In genomic region chr14:34553470-34553869, GRCm38 (mm10) we compare ENCODE assay signal across 31 mouse cellular contexts. TPM values are rescaled to one million over a fixed set of nuclear protein-coding genes. Genes with fewer than 3 reads are reported as not detected.
DNase-seq lines count a peak whose midpoint lies in the region; ATAC-seq and TF ChIP-seq lines count a peak whose summit lies in the region.
"Had no signal": no experiment of that assay in that cellular context is flagged by ENCODE, and none has a peak within 500 bp of the region (broad histone marks: within the 10 kb centered on the region; RNA-seq: fewer than 3 reads in every experiment).

No protein-coding gene starts in this region.

- peak overlapping the region; percentile 64 for H3K27ac ChIP-seq in gastrocnemius, adult 2 months
- 0 out of 2 replicates have a peak overlapping the region, but pooled peaks have one; percentile 1 for H3K27ac ChIP-seq in heart, embryonic 10.5 days
- peak overlapping the region; percentile 44 for H3K27ac ChIP-seq in heart, embryonic 15.5 days
- H3K27ac ChIP-seq: embryonic facial prominence, embryonic 10.5 days; embryonic facial prominence, embryonic 13.5 days; forebrain, embryonic 12.5 days; forebrain, embryonic 15.5 days; hindbrain, embryonic 14.5 days; hindbrain, postnatal 0 days had no signal

- no peaks in the 10 kb centered on the region for H3K27me3 ChIP-seq in heart, embryonic 10.5 days (ENCODE audit: insufficient read depth, poor library complexity, severe bottlenecking)
- no peaks in the 10 kb centered on the region for H3K27me3 ChIP-seq in heart, embryonic 15.5 days
- H3K27me3 ChIP-seq: forebrain, embryonic 15.5 days had no signal

- intact Hi-C loops in gastrocnemius, adult 2 months (cut with DNase I) = no loop called here
- intact Hi-C loops in heart, postnatal 10 days (cut with DNase I) = loop anchor here (10.0 kb wide), 1 partner anchor 279 kb away; no protein-coding TSS in a partner anchor
- intact Hi-C loops in heart, postnatal 36 days (cut with DNase I) = loop anchor here (5.0 kb wide), 1 partner anchor 471 kb away; no protein-coding TSS in a partner anchor

- no peaks in the 10 kb centered on the region for H3K9me3 ChIP-seq in heart, embryonic 10.5 days
- H3K9me3 ChIP-seq in heart, embryonic 15.5 days (replicated peaks) = no peaks in the 10 kb centered on the region
- H3K9me3 ChIP-seq: embryonic facial prominence, embryonic 10.5 days; embryonic facial prominence, embryonic 13.5 days; forebrain, embryonic 12.5 days; forebrain, embryonic 15.5 days had no signal

- H3K36me3 ChIP-seq in heart, embryonic 10.5 days = peaks cover 69% of the 10 kb centered on the region
- peaks cover 46% of the 10 kb centered on the region; the same call in 1 of the 2 replicates for H3K36me3 ChIP-seq in heart, embryonic 15.5 days
- H3K36me3 ChIP-seq: embryonic facial prominence, embryonic 10.5 days; embryonic facial prominence, embryonic 13.5 days; forebrain, embryonic 12.5 days; forebrain, embryonic 15.5 days had no signal

- H3K4me3 ChIP-seq in gastrocnemius, adult 2 months = no peak overlapping the region
- H3K4me3 ChIP-seq in heart, embryonic 10.5 days = no peak overlapping the region
- H3K4me3 ChIP-seq in heart, embryonic 15.5 days = no peak overlapping the region
- H3K4me3 ChIP-seq: embryonic facial prominence, embryonic 10.5 days; embryonic facial prominence, embryonic 13.5 days; erythroblast, embryonic 14.5 days; forebrain, embryonic 12.5 days; forebrain, embryonic 15.5 days had no signal

- H3K4me2 ChIP-seq in heart, embryonic 15.5 days = no peak overlapping the region
- H3K4me2 ChIP-seq: embryonic facial prominence, embryonic 13.5 days; forebrain, embryonic 12.5 days; forebrain, embryonic 15.5 days; hindbrain, embryonic 14.5 days had no signal

- WGBS in heart, embryonic 10.5 days = 73% methylated on average over 6 of the region's 6 CpGs
- 63% methylated on average over 6 of the region's 6 CpGs for WGBS in heart, embryonic 15.5 days

- TF ChIP-seq CTCF in gastrocnemius, adult 2 months (IDR thresholded peaks at IDR 0.05) = no peak

- ATAC-seq in heart, embryonic 15.5 days (replicated peaks; ENCODE audit: insufficient number of reproducible peaks, insufficient read depth, low FRiP score, low read depth) = no peak
- ATAC-seq: activated CD4-positive, CD25-positive, alpha-beta regulatory T cell, adult 4 months; forebrain, embryonic 15.5 days; hindbrain, postnatal 0 days; inflammation-experienced regulatory T-cells, adult 6 months; intestine, embryonic 16.5 days had no signal

- no peak overlapping the region for H3K9ac ChIP-seq in heart, embryonic 15.5 days
- H3K9ac ChIP-seq: embryonic facial prominence, embryonic 13.5 days; forebrain, embryonic 12.5 days; forebrain, embryonic 15.5 days; hindbrain, embryonic 14.5 days had no signal

- H3K4me1 ChIP-seq in heart, embryonic 10.5 days = peaks cover 40% of the 10 kb centered on the region
- H3K4me1 ChIP-seq in heart, embryonic 15.5 days (replicated peaks) = peaks cover 54% of the 10 kb centered on the region

- no peak for DNase-seq in gastrocnemius, adult 2 months
- no peak for DNase-seq in gastrocnemius, adult 8-10 months (ENCODE audit: low spot score in 2 of 2)
- no peak for DNase-seq in heart, embryonic 10.5 days (ENCODE audit: low spot score)
- no peak for DNase-seq in heart, postnatal 10 days
- DNase-seq in heart, postnatal 36 days = no peak
- DNase-seq: cerebellum, adult 11-12 months; cerebellum, adult 8-10 months; cerebellum, postnatal 10 days; cerebellum, postnatal 36 days; embryo, embryonic 11 days; gastrocnemius, postnatal 14 days; heart, postnatal 4 days had no signal

RNA-seq across cellular contexts. Expression of gene 9230112D13Rik, which starts 30.9 kb away (rescaled TPM):
- not detected for total RNA-seq in gastrocnemius, adult 2 months (2021)
- not detected for total RNA-seq in gastrocnemius, adult 8-10 months (2022)
- polyA plus RNA-seq in heart, embryonic 10.5 days (2016; fragmentation: Nextera tagmentation; extraction: Ambion mirVana) = not detected in 2 replicates
- not detected for total RNA-seq in heart, postnatal 10 days (2021)
- polyA plus RNA-seq in heart, embryonic 15.5 days (2015; fragmentation: Nextera tagmentation; extraction: Ambion mirVana) = not detected in 2 replicates
- total RNA-seq in heart, postnatal 36 days (2021) = not detected
- total RNA-seq: adrenal gland, adult 8-10 months; adrenal gland, postnatal 25 days; ES-E14; gastrocnemius, postnatal 14 days; gastrocnemius, postnatal 4 days; heart, adult 18-20 months; heart, postnatal 4 days; hindbrain, postnatal 0 days had no signal
- polyA plus RNA-seq: activated CD4-positive, CD25-positive, alpha-beta regulatory T cell, adult 4 months; brain, embryonic 14.5 days; cortical plate, adult 2 months; embryonic facial prominence, embryonic 10.5 days; embryonic facial prominence, embryonic 13.5 days; forebrain, embryonic 12.5 days; forebrain, embryonic 15.5 days; hindbrain, embryonic 11.5 days; hindbrain, embryonic 14.5 days; hindbrain, postnatal 0 days; inflammation-experienced regulatory T-cells, adult 6 months; intestine, embryonic 16.5 days had no signal

RNA-seq across cellular contexts. Expression of gene Ldb3, which starts 35.0 kb away (rescaled TPM):
- 1,000 to 10,000 TPM; 1,886 to 2,548 TPM for total RNA-seq in gastrocnemius, adult 2 months (2021)
- total RNA-seq in gastrocnemius, adult 8-10 months (2022) = 1,000 to 10,000 TPM; 1,553 to 2,052 (median 1,838) TPM
- polyA plus RNA-seq in heart, embryonic 10.5 days (2016; fragmentation: Nextera tagmentation; extraction: Ambion mirVana) = 136 and 219 TPM in 2 replicates
- 100 to 1,000 TPM; 879 to 920 TPM for total RNA-seq in heart, postnatal 10 days (2021)
- polyA plus RNA-seq in heart, embryonic 15.5 days (2015; fragmentation: Nextera tagmentation; extraction: Ambion mirVana) = 300 and 308 TPM in 2 replicates
- 100 to 1,000 TPM; 988 to 990 TPM for total RNA-seq in heart, postnatal 36 days (2021)
- polyA plus RNA-seq: activated CD4-positive, CD25-positive, alpha-beta regulatory T cell, adult 4 months; embryonic facial prominence, embryonic 10.5 days; erythroblast, embryonic 14.5 days; inflammation-experienced regulatory T-cells, adult 6 months had no signal

RNA-seq across cellular contexts. Expression of gene Opn4, which starts 46.5 kb away (rescaled TPM):
- total RNA-seq in gastrocnemius, adult 2 months (2021) = not detected
- not detected for total RNA-seq in gastrocnemius, adult 8-10 months (2022)
- polyA plus RNA-seq in heart, embryonic 10.5 days (2016; fragmentation: Nextera tagmentation; extraction: Ambion mirVana) = 4.1 and 5.9 TPM in 2 replicates
- 1 to 10 TPM; 2.0 to 2.3 TPM for total RNA-seq in heart, postnatal 10 days (2021)
- 5.0 and 5.6 TPM in 2 replicates for polyA plus RNA-seq in heart, embryonic 15.5 days (2015; fragmentation: Nextera tagmentation; extraction: Ambion mirVana)
- 1 to 10 TPM; 2.2 to 3.1 TPM for total RNA-seq in heart, postnatal 36 days (2021)
- total RNA-seq: adrenal gland, postnatal 25 days; gastrocnemius, postnatal 14 days; hindbrain, postnatal 0 days had no signal
- polyA plus RNA-seq: activated CD4-positive, CD25-positive, alpha-beta regulatory T cell, adult 4 months; brain, embryonic 14.5 days; cortical plate, adult 2 months; embryonic facial prominence, embryonic 13.5 days; erythroblast, embryonic 14.5 days; forebrain, embryonic 15.5 days; hindbrain, embryonic 11.5 days; hindbrain, embryonic 14.5 days; inflammation-experienced regulatory T-cells, adult 6 months had no signal

RNA-seq across cellular contexts. Expression of gene Bmpr1a, which starts 50.3 kb away (rescaled TPM):
- 10 to 100 TPM; 49.4 to 54.1 TPM for total RNA-seq in gastrocnemius, adult 2 months (2021)
- total RNA-seq in gastrocnemius, adult 8-10 months (2022) = 10 to 100 TPM; 42.9 to 52.0 (median 48.1) TPM
- polyA plus RNA-seq in heart, embryonic 10.5 days (2016; fragmentation: Nextera tagmentation; extraction: Ambion mirVana) = 48.0 and 48.9 TPM in 2 replicates
- total RNA-seq in heart, postnatal 10 days (2021) = 100 to 1,000 TPM in 1 of 2 experiments, 10 to 100 TPM in 1; 83.2 to 115 TPM
- polyA plus RNA-seq in heart, embryonic 15.5 days (2015; fragmentation: Nextera tagmentation; extraction: Ambion mirVana) = 35.5 and 36.2 TPM in 2 replicates
- total RNA-seq in heart, postnatal 36 days (2021) = 10 to 100 TPM; 60.5 to 71.4 TPM
- polyA plus RNA-seq: erythroblast, embryonic 14.5 days had no signal

Comparison
In these comparisons a context has a peak if more than half of its experiments do, and no peak if none do; other contexts are left out.
1. H3K27ac ChIP-seq: peak in every context shown above with its lines; median percentile 64 in gastrocnemius, adult 2 months; 44 in heart, embryonic 15.5 days; 1 in heart, embryonic 10.5 days.